Mouse (Mus musculus) E14TG2a.4 (cell line): ENCODE results near the gene Kat5.

Experiments
- CTCF ChIP-seq: conservative IDR thresholded peaks from 2 replicates; pipeline ENCODE4 v1.5.1; 2014; ENCODE audit warnings: low read length
- POU5F1 ChIP-seq: IDR thresholded peaks from 2 replicates; pipeline ENCODE4 v1.6.1; 2014; ENCODE audit warnings: low read length, borderline replicate concordance

DNA sequence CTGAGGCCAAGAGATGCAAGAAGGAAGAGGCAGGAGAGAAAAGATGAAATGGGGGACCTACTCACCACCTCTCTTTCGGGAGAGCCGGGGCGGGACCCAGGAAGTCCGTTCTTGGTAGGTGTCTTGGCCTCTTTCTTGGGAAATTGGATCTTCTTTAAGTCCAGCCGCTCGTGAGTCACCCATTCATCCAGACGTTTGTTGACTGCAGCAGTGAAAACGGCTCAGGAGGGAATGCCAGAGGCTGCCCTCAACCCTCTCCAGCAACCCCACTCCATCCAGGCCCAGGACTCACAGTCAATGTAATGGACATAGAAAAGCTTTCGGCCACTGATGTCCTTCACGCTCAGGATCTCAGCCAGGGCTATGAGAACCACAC lies 878 bp downstream of the Kat5 start:
- TF ChIP-seq CTCF (no peak), POU5F1 (no peak)
